Mouse (Mus musculus): ENCODE results near the gene Ear1.
"Not testable (repeated sequence)": the region's sequence is repeated elsewhere in the genome, so short reads cannot be mapped to it uniquely, and the experiment has no call there.

Gene Ear1

DNA sequence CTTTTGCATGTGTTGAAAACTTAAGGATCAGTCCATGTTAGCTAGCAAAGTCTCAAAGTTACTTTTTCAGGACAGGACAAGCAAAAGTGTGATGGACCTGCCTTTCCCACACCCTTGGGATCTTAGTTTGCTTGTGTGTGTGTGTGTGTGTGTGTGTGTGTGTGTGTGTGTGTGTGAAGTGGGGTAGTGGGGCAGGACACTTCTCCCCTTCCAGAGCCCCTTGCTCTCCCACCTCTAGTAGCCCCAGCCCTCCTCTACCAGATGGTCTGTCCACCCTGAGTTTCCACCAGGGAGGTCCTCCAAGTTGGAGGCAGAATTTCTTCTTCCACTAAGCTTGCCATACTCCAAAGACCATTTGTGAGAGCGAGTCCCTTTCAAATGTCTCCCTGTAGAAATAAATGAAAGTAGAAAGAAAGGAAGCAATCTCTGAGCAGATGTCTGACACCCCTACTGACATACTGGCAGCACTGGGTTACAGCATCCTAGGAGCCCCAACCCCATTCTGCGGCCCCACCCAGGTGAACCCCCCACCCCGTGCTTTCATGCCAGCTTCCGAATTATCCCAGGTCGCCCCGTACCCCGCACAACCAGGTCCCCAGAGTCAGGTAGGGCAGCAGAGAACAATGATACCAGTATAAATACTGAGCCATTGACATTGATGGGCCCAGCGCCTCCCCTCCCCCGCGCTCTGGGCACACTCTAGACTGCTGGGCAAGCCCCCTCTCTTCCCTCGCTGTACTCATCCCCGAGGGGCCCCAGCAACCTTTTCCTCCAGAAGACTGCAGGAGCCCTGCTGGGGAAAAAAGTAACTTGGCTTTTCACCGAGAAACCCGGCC is 79.0 kb downstream of the Ear1 start:
- peak; percentile 40 for DNase-seq (ENCODE audit: low spot score)

DNA sequence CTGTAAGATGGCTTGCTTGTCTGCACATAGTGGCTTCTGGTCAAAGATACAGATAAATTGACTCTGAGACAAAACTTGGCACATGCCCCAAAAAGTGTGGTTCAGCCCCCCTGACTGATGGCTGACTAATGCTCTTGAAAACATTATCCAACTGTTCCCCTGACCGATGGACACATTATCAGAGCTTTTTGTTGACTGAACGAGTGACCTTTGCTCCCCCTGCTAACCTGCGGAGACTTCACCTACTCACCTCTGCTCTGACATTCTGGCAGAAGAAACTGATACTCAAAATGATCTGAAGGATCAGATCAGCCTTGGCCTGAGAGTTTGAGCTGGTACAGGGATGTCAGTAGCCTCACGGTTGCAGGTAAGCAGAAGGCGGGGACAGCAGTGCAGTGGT is 81.5 kb downstream of the Ear1 start:
- not testable (repeated sequence) for DNase-seq (ENCODE audit: low spot score)

DNA sequence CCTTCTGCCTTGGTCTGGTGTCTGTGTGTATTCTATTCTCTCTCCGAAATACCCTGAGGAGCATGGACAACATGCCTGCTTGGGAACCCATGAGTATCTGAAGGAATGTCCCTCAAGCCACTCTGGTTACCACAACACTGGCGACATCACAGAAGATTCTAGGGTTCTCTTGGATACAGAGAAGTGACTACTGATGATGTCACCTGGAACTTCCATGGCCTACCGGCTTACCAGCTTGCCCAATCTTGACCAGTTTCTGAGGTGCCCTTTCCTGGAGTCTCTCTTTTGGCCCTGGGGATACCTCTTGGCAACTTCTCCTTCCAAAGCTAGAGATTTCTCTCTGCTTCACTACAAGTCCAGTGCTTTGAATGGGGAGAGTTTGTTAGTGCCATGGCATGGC is 90.7 kb downstream of the Ear1 start, which contains the start of gene Gm8180:
TSS of gene Gm8180 (minus strand) at position 101 of the 400 bp plus-strand sequence.
- not testable (repeated sequence) for DNase-seq (ENCODE audit: low spot score)

Data from testis, postnatal 10 days (tissue).